Mouse (Mus musculus) neural tube, embryonic 11.5 days (tissue): ENCODE results near the gene Lin52. TPM values are rescaled to one million over a fixed set of nuclear protein-coding genes. Genes with fewer than 3 reads are reported as not detected.

ENCODE experiments used
- ATAC-seq: fragments of 200-750 bp; cut with Nextera tagmentation; 2 replicates; pipeline ENCODE4 v1.8.0; 2017; ENCODE audit warnings: moderate number of reproducible peaks, mild to moderate bottlenecking, moderate TSS enrichment, moderate library complexity; ENCODE audit not compliant: insufficient read depth, low FRiP score, low TSS enrichment
- DNase-seq: peaks from one replicate; pipeline ENCODE4 v3.0.0-alpha.2; 2015; ENCODE audit warnings: low spot score
- H3K27ac ChIP-seq: fragments of 300-500 bp; sonication (generic); 2 replicates; pipeline ENCODE4 v1.5.1; 2014; ENCODE audit warnings: low read depth, mild to moderate bottlenecking, low read length
- H3K27me3 ChIP-seq: fragments of 300-500 bp; sonication (generic); 2 replicates; pipeline ENCODE4 v1.6.1; 2014; ENCODE audit warnings: mild to moderate bottlenecking, low read length, mixed read lengths; ENCODE audit not compliant: control insufficient read depth, insufficient read depth
- H3K36me3 ChIP-seq: fragments of 300-500 bp; sonication (generic); 2 replicates; pipeline ENCODE4 v1.6.1; 2014; ENCODE audit warnings: mild to moderate bottlenecking, low read length, moderate library complexity, mixed read lengths; ENCODE audit not compliant: control insufficient read depth, insufficient read depth
- H3K4me1 ChIP-seq: fragments of 300-500 bp; sonication (generic); 2 replicates; pipeline ENCODE4 v1.6.1; 2014; ENCODE audit warnings: low read length, mixed read lengths; ENCODE audit not compliant: control insufficient read depth, insufficient read depth
- H3K4me2 ChIP-seq: fragments of 300-500 bp; sonication (generic); 2 replicates; pipeline ENCODE4 v1.6.1; 2014; ENCODE audit warnings: low read depth, mild to moderate bottlenecking, moderate library complexity
- H3K4me3 ChIP-seq: fragments of 300-500 bp; sonication (generic); 2 replicates; pipeline ENCODE4 v1.5.1; 2014; ENCODE audit warnings: low read depth, low read length
- H3K9ac ChIP-seq: fragments of 300-500 bp; sonication (generic); 2 replicates; pipeline ENCODE4 v1.6.1; 2014; ENCODE audit warnings: mild to moderate bottlenecking, low read length
- H3K9me3 ChIP-seq: fragments of 300-500 bp; sonication (generic); 2 replicates; pipeline ENCODE4 v1.6.1; 2016; ENCODE audit warnings: low read length; ENCODE audit not compliant: control insufficient read depth
- WGBS: fragments of 180-500 bp; shearing (Covaris S2); extraction: QIAGEN DNeasy Blood & Tissue Kit; methylation state at CpG from one replicate; pipeline ENCODE4 v1.1.7; 2014; 5-methylcytosine and 5-hydroxymethylcytosine counted together
- polyA plus RNA-seq: library from polyadenylated mRNA; unstranded; fragments of >200 nt; fragmentation: Nextera tagmentation; extraction: Ambion mirVana; gene quantifications from 2 replicates; pipeline ENCODE4 v1.2.1, GENCODE M21; 2014

The Lin52 gene
- polyA plus RNA-seq, 1 experiment from 2014 or later: 33.7 TPM

DNA sequence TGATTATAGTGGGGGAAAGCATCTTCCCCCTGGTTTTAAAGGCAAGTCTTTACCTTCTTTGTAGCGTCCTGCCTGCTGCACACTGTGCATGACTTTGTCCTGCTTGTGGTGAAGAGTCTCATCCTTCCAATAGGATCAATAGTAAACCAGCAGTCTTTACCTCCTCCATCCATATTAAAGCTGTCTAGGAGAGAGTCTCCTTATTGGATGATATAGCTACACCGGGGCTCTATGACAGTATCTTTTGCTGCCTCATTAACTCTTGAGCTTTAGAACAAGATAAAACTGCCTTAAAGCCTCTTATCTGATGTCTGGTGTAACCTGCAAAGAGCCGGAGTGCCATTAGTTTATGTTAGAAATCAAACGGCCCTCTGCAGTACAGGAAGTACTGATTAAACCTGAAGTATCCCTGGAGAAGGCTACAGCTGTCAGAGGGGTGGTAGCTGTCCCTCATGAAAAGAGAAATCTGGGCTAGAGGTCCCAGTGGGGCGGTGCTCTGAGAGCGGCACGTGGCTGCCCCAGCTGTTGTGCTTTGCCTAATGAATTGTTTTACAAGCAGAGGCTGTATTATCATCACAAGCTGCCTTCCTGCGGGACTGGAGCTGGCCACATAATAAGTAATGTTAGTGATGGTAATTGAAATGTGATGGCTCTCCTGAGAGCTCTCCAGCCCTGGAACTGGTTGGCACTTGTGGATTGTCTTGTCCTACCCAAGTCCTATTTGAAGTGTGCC lies 36.3 kb downstream of the Lin52 start:
- no peaks in the 10 kb centered on the region for H3K36me3 ChIP-seq
- H3K9me3 ChIP-seq: no peaks in the 10 kb centered on the region
- no peak overlapping the region for H3K9ac ChIP-seq
- H3K27me3 ChIP-seq: no peaks in the 10 kb centered on the region
- H3K4me1 ChIP-seq: 0 out of 2 replicates have a peak, but pooled peaks cover 2% of the 10 kb centered on the region
- WGBS: 22% methylated on average over 8 of the region's 8 CpGs
- DNase-seq (peak; percentile 78), ATAC-seq (peak; percentile 63)
- no peak overlapping the region for H3K27ac ChIP-seq
- H3K4me2 ChIP-seq: no peak overlapping the region
- no peak overlapping the region for H3K4me3 ChIP-seq

DNA sequence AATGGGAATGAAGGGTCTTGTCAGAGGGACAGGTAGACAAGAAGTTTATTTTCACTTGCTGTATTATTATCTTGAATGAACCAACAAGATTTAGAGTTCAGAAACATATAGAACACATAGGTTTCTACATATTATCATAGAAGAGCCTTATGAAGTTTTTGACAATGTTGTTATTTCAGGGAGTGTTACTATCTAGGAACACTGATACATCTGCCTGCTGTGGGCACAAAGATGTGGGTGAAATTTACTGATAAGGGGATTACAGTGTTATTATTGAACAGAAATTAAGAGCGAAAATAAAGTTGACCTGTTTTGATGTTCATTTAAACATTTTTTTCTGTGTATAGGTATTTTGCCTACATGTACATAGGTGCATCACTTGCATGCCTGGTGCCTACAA lies 45.6 kb downstream of the Lin52 start:
- DNase-seq (no peak), ATAC-seq (no peak)
- Histone ChIP-seq H3K4me1 (no peaks in the 10 kb centered on the region), H3K9me3 (no peaks in the 10 kb centered on the region), H3K27me3 (no peaks in the 10 kb centered on the region), H3K4me3 (no peak overlapping the region), H3K27ac (no peak overlapping the region), H3K9ac (no peak overlapping the region), H3K4me2 (no peak overlapping the region), H3K36me3 (no peaks in the 10 kb centered on the region)
- 95% methylated on average over 1 of the region's 1 CpGs for WGBS

DNA sequence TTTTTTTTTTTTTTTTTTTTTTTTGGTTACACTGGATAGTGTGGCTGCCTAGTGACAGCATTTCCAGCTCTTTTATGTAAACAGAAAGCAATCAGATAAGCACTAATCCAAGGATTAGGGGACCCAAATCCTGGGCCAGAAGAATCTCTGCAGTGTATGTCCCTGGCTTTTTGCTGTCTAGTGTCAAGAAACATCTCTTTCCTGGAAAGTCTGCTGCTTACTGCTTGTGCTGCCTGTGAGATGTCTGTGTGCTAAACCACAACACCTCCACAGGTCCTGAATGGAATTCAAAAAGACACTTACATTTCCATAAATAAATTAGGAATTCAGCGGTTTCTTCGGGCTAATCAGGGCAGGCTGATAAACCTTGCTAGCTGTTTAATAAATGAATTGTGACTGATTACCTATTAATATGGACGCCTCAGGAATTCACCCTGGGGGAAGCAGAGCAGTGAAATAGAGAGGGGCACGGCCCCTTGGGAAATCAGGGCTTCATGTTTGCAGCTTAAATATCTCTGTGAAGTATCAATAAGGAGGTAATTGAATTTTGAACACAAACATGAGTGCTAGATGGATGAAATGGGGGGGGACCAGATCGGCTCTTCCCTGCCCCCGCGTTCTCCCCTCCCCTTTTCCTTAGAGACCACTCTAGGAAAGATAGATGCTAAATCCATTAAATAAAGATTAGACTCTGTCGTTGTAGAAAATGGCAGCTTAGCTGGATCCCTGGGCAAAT lies 49.5 kb downstream of the Lin52 start:
- 64% methylated on average over 8 of the region's 8 CpGs for WGBS
- peak; percentile 19 for DNase-seq
- Histone ChIP-seq H3K27ac (no peak overlapping the region), H3K36me3 (no peaks in the 10 kb centered on the region), H3K9me3 (no peaks in the 10 kb centered on the region), H3K9ac (no peak overlapping the region), H3K4me2 (no peak overlapping the region), H3K27me3 (no peaks in the 10 kb centered on the region), H3K4me3 (no peak overlapping the region), H3K4me1 (no peaks in the 10 kb centered on the region)
- no peak for ATAC-seq

DNA sequence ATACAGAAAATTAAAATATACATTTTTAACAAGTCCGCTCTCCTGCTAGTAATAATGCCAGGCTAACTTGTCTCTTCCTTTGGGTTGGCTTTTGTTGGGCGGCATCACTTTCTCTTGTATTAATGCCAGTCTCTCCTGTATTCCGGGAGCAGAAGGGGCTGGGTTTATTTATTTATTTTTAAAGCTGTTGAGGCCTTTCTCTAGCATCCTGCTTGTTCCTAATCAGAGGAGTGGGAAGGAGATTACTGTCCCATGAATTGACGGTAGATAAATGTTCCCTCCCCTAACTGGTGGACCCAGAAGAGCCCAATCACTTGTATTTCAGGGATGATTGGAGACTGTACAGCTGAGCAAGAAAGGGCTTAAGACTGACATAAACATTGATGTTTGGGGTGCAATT lies 50.1 kb downstream of the Lin52 start:
- DNase-seq (no peak), ATAC-seq (no peak)
- no peaks in the 10 kb centered on the region for H3K4me1 ChIP-seq
- no peak overlapping the region for H3K4me3 ChIP-seq
- no peaks in the 10 kb centered on the region for H3K9me3 ChIP-seq
- WGBS: 80% methylated on average over 4 of the region's 4 CpGs
- H3K36me3 ChIP-seq: no peaks in the 10 kb centered on the region
- no peak overlapping the region for H3K4me2 ChIP-seq
- H3K9ac ChIP-seq: no peak overlapping the region
- no peak overlapping the region for H3K27ac ChIP-seq
- H3K27me3 ChIP-seq: no peaks in the 10 kb centered on the region

DNA sequence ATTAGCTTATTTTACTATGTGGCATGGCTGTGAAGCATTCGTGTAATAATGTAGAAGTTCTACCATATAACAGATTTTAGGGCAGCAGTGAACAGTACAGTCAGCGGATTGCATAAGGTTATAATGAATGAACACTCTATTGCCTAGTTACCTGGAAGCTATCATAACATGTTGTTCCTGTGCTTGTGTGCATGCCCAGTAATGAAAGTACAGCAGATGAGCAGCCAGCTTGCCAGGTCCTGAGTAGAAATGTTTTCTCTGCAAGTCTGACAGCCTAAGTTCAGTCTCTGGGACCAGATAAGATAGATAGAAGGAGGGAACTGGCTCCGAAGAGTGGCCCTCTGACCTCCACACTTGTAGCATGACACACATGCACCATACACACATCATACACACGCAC lies 55.6 kb downstream of the Lin52 start:
- no peak overlapping the region for H3K9ac ChIP-seq
- H3K36me3 ChIP-seq: no peaks in the 10 kb centered on the region
- H3K4me2 ChIP-seq: no peak overlapping the region
- ATAC-seq (no peak), DNase-seq (no peak)
- no peaks in the 10 kb centered on the region for H3K9me3 ChIP-seq
- WGBS: 96% methylated on average over 4 of the region's 4 CpGs
- no peaks in the 10 kb centered on the region for H3K4me1 ChIP-seq
- H3K4me3 ChIP-seq: no peak overlapping the region
- no peaks in the 10 kb centered on the region for H3K27me3 ChIP-seq
- no peak overlapping the region for H3K27ac ChIP-seq

DNA sequence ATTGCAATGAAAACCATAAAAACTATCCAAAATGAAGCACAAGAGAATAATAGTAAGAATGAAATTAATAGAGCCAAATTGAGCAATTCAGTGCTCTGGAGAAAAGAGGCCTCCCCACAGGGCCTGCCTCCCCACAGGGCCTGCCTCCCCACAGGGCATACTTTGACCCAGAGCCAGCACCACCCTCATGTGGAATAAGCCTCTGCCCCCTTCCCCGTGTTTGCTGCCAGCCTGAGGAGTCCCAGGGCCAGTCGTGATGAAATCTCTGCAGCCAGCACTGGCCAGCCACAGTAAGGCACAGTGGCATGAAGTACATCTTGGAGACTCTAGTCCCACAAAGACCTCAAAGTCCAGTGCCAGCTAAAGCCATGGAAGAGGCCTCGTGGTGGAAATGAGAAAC lies 60.8 kb downstream of the Lin52 start:
- H3K4me1 ChIP-seq: no peaks in the 10 kb centered on the region
- no peak for DNase-seq
- WGBS: 71% methylated on average over 3 of the region's 3 CpGs

DNA sequence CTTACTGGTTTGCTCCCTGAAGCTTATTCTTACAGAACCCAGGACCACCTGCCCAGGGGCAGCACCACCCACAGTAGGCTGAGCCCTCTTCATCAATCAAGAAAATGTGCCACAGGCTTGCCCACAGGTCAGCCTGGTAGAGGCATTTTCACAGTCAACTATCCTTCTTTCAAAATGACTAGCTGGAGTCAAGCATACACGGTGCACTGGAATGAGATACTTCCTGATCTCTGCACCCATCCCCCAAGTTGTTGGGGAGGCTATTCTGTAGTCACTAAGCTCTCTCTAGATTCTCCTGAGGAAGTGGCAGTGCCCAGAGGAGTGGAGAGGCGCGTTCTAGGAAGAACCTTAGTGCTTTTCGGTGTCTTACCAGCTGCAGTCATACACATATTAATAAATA lies 64.3 kb downstream of the Lin52 start:
- 92% methylated on average over 4 of the region's 4 CpGs for WGBS
- H3K4me2 ChIP-seq: no peak overlapping the region
- H3K9me3 ChIP-seq: no peaks in the 10 kb centered on the region
- H3K27me3 ChIP-seq: no peaks in the 10 kb centered on the region
- no peaks in the 10 kb centered on the region; the same call in 1 of the 2 replicates for H3K36me3 ChIP-seq
- H3K27ac ChIP-seq: no peak overlapping the region
- DNase-seq: no peak
- ATAC-seq: no peak
- H3K4me3 ChIP-seq: no peak overlapping the region
- no peak overlapping the region for H3K9ac ChIP-seq
- H3K4me1 ChIP-seq: no peaks in the 10 kb centered on the region

More for the DNA sequence above, 60.8 kb downstream of the Lin52 start:
- Histone ChIP-seq H3K36me3 (no peaks in the 10 kb centered on the region; the same call in 1 of the 2 replicates), H3K9me3 (no peaks in the 10 kb centered on the region), H3K4me2 (no peak overlapping the region), H3K9ac (no peak overlapping the region), H3K27ac (no peak overlapping the region), H3K27me3 (no peaks in the 10 kb centered on the region), H3K4me3 (no peak overlapping the region)
- no peak for ATAC-seq

DNA sequence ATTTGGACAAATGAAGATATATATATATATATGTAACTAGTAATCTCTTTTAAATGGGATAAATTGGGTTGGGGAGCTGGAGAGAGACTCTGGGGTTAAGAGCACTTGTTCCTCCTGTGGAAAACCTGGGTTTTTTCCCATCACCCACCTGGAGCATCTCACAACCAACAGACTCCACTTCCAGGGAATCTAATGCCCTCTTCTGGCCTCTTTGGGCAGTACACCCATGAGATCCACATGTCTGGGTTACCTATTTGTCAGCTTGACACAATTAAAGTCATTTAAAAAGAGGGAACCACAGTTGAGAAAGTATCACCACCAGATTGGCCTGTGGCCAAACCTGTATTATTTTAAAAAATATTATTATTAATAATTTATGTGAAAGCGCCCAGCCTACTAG lies 65.4 kb downstream of the Lin52 start:
- H3K36me3 ChIP-seq: no peaks in the 10 kb centered on the region; the same call in 1 of the 2 replicates
- 100% methylated on average over 1 of the region's 1 CpGs for WGBS
- H3K9ac ChIP-seq: no peak overlapping the region
- no peak overlapping the region for H3K4me3 ChIP-seq
- DNase-seq (no peak), ATAC-seq (no peak)
- H3K27ac ChIP-seq: no peak overlapping the region
- no peaks in the 10 kb centered on the region for H3K9me3 ChIP-seq
- no peak overlapping the region for H3K4me2 ChIP-seq
- no peaks in the 10 kb centered on the region for H3K27me3 ChIP-seq
- H3K4me1 ChIP-seq: no peaks in the 10 kb centered on the region

DNA sequence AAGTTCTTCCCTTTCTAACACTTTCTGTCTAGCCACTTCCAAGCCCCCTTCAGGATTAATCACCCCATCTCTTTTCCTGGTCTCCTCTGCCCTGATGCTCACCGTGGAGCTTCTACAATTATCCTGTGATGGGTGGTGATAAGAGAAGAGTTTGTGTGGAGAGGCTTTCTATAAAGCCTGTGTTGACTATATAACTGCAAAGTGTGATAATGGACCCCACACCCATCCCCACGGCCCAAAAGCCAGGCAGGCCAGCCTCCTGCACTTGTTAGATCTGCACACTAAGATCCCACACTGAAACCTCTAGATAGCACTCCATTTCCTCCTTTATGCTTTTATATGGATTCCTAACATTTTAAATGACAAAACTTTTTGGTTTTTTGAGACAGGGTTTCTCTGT lies 66.8 kb downstream of the Lin52 start:
- Histone ChIP-seq H3K4me3 (no peak overlapping the region), H3K4me2 (no peak overlapping the region), H3K4me1 (no peaks in the 10 kb centered on the region), H3K27me3 (no peaks in the 10 kb centered on the region), H3K27ac (no peak overlapping the region), H3K36me3 (no peaks in the 10 kb centered on the region; the same call in 1 of the 2 replicates), H3K9ac (no peak overlapping the region), H3K9me3 (no peaks in the 10 kb centered on the region)
- ATAC-seq (no peak), DNase-seq (no peak)
- 82% methylated on average over 2 of the region's 2 CpGs for WGBS
